Mouse (Mus musculus) adrenal gland, postnatal 25 days (tissue): ENCODE results near the gene Tuba3b. TPM values are rescaled to one million over a fixed set of nuclear protein-coding genes. Genes with fewer than 3 reads are reported as not detected.

Source experiments
- DNase-seq: peaks from one replicate; pipeline ENCODE4 v3.0.0; 2021; ENCODE audit warnings: mixed read lengths
- total RNA-seq: library from RNA; stranded (reverse); gene quantifications from 2 replicates; pipeline ENCODE4 v1.2.3, GENCODE M21; 2021

The Tuba3b gene
- total RNA-seq, 1 experiment from 2014 or later = not detected

DNA sequence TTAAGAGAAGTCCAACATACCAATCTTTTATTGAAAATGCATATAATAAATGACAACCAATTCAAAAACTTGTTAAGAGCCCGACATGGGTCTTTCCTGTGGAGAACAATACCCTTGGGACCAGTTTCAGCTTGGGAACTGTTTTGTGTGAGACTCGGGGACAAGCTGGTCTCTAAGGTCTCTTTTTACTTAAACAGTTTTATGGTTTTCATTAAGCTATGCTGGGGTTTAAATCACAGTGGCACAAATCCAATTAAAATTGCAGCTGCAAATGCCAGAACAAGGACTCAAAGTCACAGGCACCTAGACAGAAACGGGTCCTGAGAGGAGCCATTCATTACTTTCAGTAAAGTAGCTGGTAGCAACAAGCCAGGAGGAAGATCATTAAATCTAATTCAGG, 10.4 kb upstream of the Tuba3b start:
- DNase-seq = no peak

DNA sequence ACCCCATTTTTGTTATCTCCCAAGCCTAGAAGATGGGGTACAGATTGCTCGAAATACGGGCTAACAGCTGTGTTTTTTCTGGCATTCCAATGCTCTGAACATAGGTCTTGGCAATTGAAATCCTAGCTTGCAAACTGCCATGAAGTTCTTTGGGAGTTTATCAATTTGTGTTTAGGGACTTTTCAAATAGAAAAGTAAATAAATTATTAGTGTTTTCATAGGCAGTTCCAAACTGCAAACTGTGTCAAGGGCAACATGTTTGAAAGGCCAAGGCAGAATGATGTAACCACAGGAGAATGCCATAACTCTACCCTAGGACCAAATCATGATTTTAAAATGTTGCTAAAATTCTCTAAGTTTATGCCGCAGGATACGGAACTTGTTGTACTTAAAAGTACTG, 7.8 kb upstream of the Tuba3b start:
- DNase-seq = no peak

DNA sequence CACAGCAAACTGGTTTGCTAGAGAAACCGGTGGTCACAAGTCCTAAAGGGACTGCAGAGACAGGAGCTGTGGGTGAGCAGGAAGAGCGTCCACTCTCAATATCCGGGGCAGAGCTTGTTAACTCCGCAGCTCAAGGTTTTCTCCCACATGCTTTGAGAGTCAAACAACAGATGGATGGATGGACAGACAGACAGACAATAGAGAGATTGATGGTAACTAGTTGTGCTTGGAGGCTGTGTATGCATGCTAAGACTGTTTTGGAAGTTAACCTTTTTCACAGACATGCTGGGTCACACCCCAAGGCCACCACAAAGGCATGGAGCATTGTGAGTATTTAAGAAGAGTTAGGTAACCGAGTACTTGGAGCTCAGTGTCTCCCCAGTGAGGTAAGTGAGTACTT, 6.9 kb upstream of the Tuba3b start:
- no peak for DNase-seq

DNA sequence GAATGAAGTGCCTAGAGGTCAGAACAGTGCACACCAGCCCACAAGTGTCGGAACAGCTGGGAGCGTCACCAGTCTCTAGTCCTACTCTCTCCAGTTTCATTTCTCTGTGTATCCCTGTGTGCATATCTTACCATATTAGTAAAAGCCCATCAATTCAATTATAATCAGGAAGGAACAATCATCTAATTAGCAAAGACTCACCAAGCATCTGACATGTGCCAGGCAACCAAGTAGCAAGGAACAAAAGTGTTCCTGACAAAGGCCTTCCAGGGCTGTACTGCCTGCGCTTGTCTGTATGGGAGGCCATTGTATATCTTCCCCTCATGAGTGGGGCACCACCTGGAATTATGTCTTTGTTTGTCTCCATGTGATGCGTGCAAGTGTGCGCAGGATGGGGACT, 4.7 kb upstream of the Tuba3b start:
- DNase-seq = no peak

DNA sequence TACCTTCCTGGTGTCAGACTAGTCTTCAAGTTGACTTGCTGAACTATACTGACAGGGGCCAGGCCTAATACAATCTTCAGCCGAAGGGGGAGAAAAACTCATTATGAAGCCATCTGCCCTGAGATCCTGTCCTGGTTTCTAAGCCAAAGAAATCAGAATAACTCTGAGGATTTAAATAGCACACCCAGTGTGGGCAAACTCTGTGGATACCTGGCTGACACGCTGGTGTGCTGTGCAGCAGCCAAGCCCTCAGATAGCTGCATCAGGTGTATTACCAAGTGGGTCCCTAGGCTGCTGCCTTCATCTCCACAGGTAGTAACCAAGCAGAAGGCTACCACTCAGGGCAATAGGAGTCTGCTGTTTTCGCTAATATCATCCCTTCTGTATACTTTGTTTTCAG, 2.9 kb upstream of the Tuba3b start:
- DNase-seq = no peak

DNA sequence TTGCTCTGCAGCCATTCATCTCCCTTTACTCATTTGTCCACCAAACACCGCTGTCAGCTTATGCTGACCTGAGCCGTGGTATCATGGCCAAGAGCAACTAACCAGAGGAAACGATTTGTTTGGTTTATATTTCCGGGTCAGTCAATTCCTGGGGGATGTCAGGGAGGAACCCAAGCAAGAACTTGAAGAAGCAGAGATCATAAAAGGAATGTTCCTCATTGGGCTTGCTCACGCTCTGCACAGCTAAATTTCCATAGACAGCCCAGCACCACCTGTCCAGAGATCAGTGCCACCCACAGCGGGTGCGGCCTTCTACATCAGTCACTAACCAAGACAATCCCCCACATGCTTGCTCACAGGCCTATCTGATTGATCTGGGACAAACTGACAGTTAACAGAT, 1.3 kb upstream of the Tuba3b start, which contains the start of gene Lmntd1:
Gene Lmntd1, minus strand, starts transcription at position 101 of the 400 bp plus-strand sequence.
- DNase-seq = no peak

DNA sequence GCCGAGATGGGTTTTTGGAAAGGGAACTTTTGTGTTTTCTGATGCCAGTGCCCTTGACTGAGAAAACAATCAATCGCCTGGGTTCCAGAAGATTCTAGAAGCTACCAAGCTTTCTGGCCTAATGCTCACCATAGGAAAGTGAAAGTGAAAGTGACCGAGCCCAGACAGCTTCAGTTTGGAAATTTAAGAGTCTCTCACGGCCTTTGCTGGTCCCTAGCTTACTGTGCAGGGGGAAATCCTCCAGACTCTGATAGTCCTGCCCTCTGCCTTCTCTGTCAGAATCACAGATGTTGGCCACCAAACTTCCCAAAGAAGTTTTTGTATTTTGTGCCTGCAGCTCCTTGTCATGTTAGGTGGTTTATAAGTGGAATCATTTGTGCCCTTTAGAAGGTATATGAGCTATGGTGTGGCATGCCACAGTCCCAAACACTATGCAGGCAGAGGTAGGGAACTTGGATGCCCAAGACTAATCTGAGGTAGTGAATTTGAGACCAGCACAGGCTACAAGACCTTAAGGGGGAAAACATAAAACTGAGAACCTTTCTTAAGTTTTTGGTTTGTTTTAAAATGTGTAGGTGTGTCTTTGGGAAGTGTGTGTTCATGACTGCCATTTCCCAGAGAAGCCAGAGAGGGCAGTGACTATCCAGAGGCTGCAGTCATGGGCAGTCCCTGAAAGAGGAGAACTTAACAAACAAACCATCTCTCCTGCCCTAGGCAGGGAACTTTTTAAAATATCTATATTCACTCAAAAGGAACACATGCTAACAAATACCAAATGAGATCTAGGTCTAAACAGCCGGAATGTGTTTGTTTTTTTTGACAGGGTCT, 1.1 kb downstream of the Tuba3b start:
- no peak for DNase-seq

DNA sequence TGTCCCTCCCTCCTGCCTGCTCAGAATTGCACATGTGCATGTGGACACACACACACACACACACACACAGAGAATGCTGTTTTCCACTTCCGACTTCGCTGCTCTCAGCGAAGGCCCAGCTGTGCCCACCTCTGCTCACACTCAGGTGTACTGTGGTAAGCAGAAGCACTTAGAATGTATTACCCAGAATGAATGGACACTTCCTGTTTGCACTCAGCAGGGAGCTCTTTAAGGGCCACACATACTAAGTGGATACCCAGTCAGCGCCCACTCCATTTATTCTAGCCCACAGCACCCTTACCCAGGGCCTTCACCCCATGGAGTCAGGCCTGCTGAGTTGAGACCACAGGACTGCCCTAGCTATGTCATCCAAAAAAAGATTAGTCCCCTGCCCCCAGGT, 7.6 kb downstream of the Tuba3b start:
- DNase-seq = no peak

DNA sequence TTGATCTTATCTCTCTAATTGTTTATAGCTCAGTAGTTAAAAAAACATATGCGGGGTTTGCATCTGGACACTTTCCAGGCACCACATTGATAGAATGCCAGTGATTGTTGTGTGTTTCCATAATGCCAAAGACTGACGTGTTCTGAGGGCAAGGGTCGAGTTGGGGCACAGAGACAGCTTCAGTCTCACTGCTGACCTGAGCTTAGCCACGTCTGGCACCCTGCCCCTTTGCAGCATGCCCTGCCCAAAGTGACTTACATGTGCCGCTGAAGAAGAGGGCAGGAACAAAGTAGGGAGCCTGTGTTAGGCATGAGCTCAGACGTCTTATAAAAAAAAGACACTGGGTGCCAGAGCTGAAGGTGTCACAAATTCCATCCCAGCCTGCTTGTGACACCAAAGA, 14.7 kb downstream of the Tuba3b start:
- no peak for DNase-seq

DNA sequence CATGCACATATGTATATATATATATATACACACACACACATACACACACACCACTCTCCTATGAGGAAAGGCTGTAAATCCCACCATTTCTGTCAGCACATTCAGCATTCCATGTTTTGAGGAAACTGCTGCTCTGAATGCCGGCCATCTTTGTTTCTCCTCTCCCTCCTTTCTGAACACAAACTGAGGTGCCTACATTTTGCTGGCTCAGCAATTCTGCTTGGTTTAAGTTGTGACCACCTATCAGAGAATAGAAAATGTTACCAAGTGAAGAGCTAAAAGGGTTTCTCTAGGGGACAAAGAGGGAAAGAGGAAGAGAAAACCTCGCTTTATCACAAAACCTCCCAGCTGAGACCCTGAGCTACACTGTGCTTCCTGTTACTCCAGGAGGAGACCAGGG, 18.9 kb downstream of the Tuba3b start:
- DNase-seq = no peak

DNA sequence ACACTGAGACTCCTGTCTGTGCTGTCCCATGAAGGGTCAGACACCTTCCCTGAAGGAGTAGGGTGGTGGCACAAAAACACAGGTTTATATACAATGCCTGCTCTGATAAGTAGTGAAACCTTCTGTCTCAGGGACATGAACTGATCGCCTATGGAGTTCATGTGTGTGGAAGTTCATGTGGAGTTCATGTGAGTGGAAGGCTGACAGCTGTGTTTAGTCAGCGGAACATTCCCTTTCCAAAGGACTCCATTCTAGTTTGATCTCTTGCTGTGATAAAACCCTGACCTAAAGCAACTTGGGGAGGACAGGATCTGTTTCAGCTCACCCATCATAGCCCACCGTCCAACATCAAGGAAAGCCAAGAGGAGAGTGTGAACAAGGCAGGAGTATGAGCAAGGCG, 21.1 kb downstream of the Tuba3b start:
- no peak for DNase-seq

DNA sequence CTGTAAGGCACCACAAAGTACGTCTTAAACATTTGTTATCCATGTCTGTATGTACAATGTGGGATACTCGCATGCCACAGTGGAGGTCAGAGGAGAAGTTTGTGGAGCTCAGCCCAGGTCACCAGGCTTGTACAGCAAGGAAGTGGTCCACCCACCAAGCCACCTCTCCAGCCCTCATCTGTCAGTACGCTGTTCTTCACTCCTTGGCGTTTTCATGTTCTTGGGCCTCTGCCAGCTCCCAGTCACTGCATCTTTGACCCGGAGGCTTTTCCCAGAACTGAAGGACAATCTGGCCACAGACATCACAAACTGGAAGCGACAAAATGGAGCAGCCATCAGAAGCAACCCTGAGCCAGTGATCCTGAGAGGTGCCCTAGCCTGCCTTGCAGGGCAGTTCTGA, 22.7 kb downstream of the Tuba3b start:
- DNase-seq = peak; percentile 63

DNA sequence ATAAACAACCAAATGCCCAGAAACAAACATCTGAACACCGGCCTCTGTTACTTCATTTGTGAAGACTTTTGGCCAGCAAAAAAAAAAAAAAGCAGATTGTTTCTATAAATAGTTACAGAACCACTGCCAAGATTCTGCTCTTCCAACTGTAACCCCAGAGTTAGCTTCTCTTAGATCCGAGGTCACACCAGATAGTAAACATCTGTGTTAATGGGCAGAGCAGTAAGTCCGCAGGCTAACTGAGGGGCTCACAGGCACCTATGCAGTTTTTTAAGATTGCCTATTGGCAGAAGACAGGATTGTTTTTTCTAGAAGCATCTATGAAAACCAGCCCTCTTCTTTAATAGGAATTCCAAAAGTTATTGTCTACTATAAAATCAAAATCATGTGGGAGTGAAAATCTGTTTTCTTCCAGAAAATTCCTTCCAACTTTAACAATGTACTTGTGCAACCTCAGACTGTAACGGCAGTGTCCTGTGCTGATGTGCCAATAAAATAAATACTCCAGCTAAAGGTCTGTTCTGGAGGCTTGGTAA, 25.5 kb downstream of the Tuba3b start:
- DNase-seq = no peak

DNA sequence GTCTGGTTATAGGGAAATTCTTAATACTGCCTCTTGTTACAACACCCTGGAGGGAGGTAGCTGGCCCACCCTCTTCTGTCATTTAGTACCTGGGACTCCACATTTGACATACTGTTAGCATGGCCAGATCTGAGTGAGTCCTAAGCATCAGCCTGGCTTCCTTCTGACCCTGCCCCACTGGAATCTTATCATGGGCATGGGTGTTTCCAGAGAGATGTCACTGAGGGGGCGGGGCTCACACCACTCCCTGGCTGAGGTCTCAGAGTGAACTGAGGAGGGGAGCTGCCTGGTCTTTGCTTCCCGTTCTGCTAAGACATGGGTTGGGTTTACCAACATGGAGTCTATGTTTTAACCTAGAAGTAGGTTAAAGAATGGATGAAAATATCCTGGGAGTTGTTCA, 36.4 kb downstream of the Tuba3b start:
- no peak for DNase-seq

DNA sequence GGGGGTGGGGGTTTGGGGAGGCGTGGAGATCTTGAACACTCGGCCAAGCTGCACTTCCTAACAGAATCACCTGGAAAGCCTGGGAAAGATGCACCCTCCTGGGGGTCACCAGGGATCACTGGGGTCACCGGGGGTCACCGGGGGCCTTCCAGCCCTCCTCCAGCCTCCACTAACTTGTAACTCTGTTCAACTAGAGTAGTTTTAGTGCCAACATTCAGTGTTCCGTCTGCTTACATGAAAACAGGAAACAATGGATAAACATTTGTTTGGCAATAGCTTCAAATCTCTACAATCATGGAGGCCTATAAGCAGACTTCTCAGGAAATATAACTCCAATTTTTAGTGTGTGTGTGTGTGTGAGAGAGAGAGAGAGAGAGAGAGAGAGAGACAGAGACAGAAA, 37.4 kb downstream of the Tuba3b start:
- DNase-seq = no peak

DNA sequence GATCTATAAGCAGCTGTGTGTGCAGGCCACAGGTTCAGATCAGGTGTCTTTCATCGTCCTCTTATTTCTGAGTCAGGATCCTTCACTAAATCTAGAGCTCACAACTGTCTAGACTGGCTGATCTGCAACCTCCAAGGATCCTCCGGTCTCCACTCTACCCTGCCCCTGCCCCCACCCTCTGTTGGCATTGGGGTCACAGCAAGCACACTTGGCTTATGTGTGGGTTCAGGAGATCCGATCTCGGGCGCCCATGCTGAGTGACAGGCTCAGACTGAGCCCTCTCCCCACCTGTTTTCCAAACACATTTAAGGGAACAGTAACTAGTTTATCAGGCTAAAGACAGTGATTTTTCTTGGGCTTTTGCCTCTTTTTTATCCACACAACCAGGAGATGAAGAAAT, 38.1 kb downstream of the Tuba3b start:
- no peak for DNase-seq

DNA sequence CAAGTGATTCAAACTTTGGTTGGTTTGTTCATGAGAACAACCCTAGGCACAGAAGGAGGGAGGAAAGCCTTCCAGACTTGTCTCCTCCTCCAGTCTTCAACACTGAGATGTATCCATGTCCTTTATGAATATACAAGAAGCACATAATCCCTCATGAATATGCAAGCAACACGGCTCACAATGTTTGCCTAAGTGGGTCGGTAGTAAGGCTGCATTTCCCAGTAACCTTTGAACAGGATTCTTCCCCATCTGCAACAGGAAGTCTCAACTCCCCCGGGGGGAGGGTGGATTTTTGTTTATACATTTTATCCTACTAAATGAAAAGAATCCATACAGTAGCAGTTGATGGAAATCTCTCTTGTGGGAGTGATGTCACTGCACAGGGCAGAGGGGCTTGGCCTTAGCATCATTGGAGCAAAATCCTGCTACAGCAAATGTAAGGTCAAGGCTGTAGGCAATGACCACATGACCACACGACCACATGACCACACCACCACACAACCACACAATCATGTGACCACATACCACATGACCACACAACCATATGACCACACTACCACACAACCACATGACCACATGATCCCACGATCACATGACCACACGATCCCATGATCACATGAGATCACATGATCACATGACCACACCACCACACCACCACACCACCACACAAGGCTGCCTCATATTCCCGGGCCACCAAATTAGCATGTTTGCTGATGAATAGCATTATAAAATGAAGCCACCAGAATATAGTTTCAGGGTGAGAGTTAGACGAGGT, 38.7 kb downstream of the Tuba3b start:
- DNase-seq = no peak

DNA sequence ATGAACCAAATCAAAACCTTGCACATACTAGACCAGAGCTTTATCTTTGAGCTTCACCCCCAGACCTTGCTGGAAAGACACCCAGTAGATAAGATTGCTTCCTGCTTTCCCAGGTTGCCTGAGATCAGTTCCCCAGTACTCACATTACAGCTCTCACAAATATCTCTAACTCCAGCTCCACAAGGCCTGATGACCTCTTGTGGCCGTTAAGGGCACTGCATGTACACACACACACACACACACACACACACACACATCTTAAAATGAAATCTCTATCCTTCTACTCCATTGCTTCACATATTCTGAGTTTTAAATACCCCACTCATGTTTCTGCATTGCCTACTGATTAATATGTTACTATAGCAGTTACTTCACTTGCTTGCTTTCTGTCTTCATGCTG, 40.1 kb downstream of the Tuba3b start:
- no peak for DNase-seq

DNA sequence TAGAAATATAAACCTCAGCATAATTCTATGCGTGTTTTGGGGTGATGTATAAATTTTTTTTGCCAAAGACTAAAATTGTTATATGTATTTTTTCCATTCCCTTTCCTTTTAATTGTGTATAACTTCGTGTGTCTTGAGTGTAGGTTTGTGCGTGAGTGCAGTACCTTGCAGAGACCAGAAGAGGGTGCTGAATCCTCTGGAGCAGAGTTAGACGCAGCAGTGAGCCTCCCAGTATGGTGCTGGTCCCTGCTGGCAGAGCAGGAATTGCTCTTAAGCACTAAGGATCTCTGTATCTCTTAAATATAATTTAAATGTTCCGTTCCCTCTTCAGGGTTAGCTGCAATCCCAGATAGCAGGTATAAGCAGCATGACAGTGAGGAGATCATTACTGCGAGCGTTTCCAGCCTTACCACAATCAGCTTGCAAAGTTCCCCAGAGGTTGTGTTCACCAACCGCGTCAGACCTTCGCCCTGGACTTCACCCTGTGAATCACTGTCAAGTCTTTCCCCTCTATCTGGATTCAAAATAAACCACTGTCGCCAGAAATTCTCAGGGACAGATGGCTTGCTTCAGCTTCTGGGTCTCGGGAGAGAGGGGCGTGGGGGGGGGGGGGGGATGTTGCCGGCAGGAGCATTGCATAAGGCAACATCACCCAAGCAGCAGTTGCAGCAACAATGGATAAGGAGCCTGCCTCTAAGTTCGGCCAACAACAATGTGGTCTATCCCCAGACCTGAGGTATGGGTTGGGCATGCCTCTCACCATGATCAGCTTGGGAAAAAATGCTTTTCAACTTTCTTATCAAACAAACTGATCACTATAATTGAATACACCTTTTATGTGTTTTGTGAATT, 41.4 kb downstream of the Tuba3b start:
- DNase-seq = no peak

DNA sequence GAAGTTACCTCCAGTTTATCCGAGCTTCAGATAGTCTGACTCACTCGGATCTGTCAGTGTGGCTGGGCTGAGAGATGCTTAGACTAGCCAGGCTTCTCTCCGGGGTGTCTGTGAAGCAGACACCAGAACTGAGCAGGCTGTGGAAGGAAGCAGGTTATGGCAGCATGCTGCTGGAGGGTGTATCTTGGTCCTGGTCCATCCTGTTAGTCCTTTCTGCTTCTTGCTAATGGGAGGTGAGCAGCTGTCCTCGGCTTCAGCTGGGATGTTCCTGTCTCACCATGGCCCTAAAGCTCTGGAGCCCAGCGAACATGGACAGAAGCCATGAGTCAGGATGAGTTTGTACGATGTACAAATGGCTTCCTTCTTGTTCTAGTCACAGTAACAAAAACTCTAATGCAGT, 43.6 kb downstream of the Tuba3b start:
- DNase-seq = no peak

DNA sequence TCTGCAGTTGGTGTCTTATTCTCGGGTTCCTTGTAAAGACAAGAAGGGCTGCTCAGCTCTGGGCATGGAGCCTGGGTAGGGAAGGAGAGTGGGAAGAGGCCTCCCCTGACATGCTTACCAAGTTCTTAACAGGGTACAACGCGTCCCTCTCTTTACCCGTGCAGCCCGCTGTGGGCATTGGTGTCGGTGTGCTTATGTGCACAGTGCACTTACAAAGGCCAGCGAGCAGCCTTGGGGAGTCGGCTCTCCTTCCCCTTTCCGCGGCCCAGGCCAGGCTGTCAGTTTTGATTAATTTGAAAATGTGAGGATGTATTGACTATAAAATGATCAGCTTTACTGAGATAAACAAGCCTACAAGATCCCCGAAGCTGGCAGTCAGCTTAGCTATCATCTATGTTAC, 45.4 kb downstream of the Tuba3b start:
- DNase-seq = no peak

DNA sequence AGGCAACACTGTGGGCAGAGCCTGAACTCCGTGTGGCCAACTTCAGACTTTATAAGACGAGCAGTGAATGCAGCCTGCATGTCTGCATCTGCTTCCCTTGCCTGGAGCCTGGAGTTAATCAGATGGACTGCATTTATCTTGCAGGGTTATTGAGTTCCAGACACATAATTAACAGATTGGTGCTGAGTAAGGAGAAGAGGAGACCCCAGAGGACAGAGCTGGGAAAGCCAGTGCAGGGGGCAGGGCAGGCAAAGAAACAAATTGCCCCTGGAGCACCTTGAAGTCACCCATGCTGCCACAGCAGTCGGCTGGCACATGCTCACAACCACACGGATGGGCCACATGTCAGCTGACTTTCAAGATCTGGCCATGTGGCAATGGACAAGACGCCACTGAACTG, 48.7 kb downstream of the Tuba3b start:
- no peak for DNase-seq

DNA sequence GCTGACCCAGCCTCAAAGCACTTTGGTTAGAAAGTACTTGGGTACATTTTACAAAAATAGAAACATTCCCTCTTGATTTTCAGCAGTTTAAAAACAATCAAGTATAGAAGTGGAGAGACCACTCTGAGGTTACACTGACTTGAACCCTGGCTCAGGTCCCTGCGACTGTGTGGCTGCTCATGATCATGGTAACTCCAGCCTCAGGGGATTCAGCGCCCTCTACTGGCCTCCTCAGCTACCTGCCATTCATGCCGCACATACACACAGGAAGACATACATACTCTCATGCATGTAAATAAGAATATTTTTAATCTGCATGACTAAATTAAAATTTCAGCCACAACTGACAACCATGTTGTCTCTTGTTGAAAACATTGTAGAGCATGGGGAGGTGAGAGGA, 50.2 kb downstream of the Tuba3b start:
- DNase-seq = no peak
